Mouse (Mus musculus): Measurements from ENCODE around the gene Ccdc83.

GRCm38 (mm10) chr7:90261902-90262599, 3.5 kb downstream of the Ccdc83 start:
- TF ChIP-seq POLR2A (IDR thresholded peaks at IDR 0.05; ENCODE audit: extremely low read depth, insufficient read depth, low read length) (no peak), CTCF (IDR thresholded peaks at IDR 0.05; ENCODE audit: low read depth, low read length) (no peak)

All from liver, adult 2 months (tissue).